Mouse (Mus musculus) heart, postnatal 0 days (tissue): Measurements from ENCODE around the gene 6430548M08Rik.

Source experiments
- CTCF ChIP-seq: IDR thresholded peaks from 2 replicates; pipeline ENCODE4 v1.5.1; 2016; ENCODE audit warnings: antibody characterized with exemption, control low read depth, low read depth
- EP300 ChIP-seq: IDR thresholded peaks from 2 replicates; pipeline ENCODE4 v1.6.1; 2016; ENCODE audit warnings: antibody characterized with exemption, low read depth

GRCm38 (mm10) chr8:120065611-120066010 is 48.3 kb upstream of the 6430548M08Rik start:
- TF ChIP-seq EP300 (no peak), CTCF (no peak)
